Mouse (Mus musculus) adrenal gland, postnatal 14 days (tissue): ENCODE measurements around the gene Eml2. TPM values are rescaled to one million over a fixed set of nuclear protein-coding genes. Genes with fewer than 3 reads are reported as not detected.

ENCODE experiments used
- DNase-seq: peaks from one replicate; pipeline ENCODE4 v3.0.0; 2021; ENCODE audit warnings: mixed read lengths
- total RNA-seq: library from RNA; stranded (reverse); gene quantifications from 2 replicates; pipeline ENCODE4 v1.2.3, GENCODE M21; 2021

Gene Eml2
- total RNA-seq, 1 experiment from 2014 or later = 36.9 TPM

DNA sequence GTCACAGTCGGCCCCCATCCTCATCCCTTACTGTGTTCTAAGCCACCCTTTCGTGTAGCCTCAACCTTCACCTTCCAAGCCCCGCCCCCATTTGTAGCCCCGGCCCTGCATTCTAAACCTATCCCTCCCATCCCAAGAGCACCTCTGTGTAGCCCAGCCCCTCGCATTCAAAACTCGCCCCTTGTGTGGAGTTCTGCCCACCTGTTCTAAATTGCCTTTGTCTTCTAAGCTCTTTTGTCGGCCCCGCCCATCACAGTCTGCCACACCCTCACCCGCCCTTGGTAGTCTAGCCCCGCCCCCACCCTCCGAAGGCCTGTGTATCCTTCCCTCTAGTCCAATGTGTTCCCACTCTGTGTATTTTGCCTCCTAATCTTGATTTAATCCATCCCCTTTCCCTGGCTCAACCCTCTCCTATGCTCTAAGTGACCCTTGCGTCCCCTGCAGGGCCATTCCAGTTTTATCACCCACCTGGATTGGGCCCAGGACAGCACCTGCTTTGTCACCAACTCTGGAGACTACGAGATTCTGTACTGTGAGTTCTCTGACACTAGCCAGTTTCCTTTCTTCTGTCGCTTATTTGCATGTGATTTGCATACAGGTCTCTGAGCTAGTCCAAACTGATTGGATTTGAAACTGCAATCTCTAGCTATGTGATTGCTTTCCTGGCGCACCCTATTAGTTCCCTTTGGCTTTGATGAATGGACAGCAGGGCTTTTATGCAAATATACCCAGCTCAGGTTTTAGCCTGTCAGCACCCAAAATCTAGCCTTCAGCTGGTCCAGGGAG, 26.0 kb downstream of the Eml2 start:
- DNase-seq = no peak

DNA sequence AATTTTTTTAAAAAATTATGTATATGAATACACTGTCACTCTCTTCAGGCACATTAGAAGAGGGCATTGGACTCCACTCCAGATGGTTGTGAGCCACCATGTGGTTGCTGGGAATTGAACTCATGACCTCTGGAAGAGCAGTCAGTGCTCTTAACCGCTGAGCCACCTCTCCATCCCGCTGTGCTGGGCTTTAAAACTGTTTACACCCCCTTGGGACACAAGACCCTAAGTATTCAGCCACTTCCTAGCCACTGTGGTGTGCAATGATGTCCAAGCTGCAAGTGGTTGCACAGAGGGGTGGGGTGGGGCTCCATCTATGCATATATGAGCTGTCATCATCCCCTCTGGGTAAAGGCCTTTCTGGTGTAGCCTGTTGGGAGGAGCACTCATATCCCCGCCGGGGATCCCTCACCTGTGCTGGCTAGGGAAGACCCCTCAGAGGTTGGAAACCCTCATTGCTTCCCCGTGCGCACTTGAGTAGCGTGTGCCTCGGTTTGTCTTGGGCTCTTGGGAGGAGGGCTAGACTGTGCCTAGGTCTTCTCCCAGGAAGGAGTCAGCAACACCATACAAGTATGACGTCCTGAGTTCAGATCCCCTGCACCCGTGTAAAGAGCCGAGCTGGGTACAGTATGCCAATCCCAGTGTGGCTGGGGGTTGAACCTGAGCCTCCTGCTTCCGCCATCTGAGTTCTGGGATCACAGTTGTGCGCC, 32.1 kb downstream of the Eml2 start:
- DNase-seq = no peak

DNA sequence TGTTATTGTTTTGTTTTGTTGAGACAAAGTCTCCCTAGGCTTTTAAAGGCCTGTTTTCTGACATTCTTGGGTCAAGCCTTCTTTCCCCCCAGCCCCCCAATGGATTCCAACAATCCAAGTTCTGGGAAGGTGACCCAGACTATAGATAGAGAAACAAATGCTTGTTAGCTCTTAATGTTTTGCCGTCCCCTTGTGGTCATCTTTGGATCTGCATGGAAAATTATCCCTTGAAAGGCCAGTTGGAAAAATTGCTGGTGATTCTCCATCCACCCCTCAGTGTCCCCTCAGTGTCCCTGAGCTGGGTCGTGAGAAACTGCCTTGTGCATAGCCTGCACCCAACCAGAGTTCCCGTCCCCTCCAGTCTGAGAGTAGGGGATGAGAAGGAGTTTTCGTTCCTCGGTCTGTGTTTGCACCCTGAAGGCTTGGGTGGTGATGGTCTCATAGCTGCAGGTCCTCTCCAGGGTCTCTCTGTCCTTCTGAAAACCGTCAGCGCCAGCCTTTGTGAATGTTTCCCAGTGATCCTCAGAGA, 32.8 kb downstream of the Eml2 start:
- peak; percentile 75 for DNase-seq

DNA sequence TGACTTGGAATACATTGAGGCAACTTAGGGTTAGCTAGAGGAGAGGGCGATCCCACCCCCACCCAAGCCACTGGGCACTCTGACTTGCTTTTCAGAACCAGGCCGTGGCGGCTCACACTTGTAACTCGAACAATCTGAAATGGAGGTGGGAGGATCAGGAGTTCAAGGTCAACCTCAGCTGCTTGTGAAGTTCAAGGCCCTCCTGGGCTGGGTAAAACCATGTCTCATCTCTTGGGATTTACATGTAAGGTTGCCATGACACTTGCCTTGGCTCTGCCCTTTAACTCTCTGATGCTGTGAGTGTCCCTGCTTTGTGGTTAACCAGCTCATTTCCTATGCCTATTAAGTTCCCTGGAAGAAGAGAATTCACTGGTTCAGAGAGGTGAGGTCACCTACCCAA, 33.3 kb downstream of the Eml2 start:
- peak; percentile 60 for DNase-seq

DNA sequence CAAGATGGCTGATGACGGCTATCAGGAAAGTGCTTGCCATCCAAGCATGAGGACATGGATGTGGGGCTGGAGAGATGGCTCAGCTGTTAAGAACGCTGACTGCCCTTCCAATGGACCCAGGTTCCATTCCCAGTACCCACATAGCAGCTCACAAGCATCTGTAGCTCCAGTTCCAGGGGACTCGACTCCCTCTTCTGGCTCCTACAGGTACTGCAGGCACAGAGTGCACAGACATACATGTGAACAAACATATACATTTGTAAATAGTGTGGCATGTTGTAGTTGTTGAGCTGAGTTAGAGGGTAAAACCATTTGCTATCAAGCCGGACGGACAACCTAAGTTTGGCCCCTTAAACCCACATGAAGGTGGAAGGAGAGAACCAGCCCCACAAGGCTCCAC, 33.8 kb downstream of the Eml2 start:
- no peak for DNase-seq

DNA sequence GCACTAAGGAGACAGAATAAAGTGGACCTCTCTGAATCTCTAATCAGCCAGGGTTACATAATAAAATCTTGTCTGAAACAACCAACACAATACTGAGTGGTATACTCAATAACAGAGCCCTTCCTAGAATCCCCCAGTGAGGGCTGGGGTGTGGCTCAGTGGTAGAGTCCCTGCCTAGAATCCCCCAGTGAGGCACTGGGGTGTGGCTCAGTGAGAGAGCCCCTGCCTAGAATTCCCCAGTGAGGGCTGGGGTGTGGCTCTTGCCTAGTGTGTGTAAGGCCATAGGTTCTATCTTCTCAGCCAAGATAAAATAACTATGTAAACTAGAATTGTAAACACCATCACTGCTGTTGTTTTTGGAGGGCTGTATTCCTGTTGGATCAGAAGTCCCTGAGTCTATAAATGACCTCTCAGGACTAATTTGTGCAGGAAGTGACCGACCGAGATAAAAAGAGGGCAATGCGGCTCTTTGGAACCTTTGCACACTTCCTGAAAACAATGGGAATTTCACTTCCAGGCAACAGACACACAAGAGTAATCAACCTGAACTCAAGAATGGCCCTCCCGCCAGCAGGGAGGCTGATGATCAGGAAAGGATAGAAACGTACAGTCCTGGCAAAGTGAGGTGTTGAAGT, 34.9 kb downstream of the Eml2 start:
- no peak for DNase-seq

DNA sequence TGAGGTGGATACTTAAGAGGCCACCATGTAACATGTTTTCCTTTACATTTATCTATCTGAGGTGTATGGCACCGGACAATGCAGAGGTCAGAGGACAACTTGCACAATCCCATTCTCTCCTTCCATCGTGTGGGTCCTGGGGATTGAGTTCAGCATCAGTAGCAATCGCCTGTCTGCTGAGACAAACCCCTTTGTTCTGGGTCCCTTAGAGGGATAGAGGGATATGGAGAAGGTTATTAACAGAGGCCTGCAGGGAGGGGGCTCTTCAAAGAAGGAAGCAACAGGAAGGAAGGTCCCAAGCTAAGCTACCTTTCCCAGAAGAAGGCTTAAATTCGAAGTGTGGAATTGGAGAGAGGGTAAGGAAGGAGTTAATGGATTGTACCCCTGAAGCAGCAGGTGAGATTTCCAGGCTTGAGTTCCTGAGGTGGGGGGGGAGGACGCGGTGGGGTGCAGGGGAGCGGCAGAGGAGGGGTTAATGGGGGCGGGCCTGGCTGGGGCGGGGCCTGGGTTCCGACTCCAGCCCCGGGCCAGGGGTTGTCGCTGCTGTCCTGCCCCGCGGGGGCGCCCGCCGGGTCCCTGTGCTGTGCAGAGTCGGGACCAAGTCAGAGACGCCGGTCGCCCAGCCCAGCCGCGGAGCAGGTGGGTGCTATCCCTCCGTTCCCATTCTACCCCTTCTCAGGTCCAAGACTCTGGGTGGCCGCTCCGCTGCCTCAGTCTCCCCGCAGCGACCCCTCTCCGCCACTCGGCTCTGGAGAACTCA, 36.0 kb downstream of the Eml2 start, which contains the start of gene Gpr4:
TSS of gene Gpr4 (plus strand) at position 543 of the 760 bp plus-strand sequence.
- DNase-seq = peak; percentile 77

DNA sequence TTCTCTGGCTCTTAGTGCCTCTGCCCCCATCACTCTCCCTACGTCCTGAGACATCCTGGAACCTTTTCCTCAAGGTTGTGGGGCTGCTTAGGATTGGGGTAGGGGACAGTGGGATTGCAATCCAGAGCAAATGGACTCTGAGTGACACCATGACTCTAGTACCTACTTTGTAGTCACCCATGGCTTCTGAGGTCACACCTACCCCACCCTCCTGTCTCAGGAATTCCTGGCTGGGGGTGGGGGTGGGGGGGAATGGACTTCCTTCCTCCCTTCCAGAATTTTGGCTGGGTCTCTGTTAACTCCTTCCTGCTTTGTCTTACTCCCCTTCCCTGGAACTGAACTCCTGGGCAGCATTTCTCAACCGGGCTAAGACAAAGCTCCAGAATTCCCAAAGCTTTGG, 37.2 kb downstream of the Eml2 start:
- DNase-seq = no peak

DNA sequence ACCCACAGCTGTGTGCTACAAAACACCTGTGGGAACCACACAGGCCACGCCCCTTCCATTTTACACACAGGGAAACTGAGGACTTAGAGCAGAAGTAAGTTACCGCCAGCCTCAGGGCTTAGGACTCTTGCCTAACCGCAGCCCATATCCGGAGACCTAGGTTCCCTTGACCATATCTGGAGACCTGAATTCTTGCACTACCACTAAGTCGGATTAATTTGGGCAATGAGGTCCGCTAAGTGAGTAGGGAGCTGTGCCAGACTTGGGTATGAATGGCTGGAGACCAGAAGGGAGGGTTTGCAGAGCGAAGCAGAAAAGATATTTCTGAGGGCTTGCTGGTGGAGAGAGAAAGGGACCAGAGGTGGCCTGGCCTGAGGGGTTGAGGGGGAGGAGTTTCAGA, 38.1 kb downstream of the Eml2 start:
- DNase-seq = no peak

DNA sequence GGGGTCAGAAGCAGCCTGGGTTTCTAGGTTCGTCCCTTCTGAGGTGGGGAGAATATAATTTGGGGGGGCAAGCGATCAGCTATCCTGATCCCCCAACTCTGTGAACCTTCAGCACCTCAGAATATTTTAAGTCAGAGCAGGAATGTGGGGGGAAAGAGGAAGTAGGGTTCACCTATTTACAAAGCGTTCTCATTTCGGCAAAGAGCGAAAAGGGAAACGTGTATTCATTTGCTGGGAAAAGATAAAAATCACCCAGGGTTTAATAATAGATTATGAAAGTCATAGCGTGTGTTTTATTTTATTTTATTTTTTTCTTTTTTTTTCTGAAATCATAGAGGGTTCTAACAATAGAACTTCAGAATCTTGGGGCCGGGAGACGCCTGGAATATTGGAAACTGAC, 38.7 kb downstream of the Eml2 start:
- DNase-seq = no peak

DNA sequence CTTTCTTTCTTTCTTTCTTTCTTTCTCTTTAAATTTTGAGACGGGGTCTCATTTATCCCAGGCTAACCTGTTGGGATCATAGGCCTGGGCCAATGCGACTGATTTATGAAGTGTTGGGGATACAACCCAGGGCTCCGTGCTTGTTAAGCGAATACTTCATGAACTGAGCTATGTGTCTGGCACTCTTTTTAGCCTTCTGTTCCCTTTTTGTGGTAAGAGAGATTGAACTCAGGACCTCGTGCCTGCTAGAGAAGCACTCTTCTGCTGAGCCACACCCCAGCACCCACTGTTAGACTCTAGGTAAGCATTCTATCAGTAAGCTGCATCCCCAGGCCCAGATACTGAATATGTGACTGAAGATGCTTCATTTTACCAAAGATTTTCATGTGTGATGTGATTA, 41.3 kb downstream of the Eml2 start:
- no peak for DNase-seq

DNA sequence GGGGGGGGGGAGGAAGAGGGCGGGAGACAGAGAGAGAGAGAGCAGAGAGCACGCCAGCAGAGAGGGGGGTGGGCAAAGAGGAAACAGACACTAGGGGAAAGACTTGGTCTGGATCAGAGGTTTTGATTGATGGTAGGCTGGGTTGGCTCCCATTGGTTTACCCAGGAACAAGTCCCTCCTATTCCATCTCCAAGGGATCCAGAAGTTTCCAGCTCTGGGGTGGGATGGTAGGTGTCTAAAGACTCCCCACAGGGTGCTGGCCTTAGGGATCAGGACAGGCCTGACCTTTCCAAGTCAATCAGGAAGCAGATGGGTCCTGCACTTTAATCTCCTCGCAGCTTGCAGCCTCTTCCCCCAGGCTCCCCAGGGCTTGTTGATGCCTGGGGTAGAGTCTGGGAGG, 41.7 kb downstream of the Eml2 start:
- DNase-seq = no peak

DNA sequence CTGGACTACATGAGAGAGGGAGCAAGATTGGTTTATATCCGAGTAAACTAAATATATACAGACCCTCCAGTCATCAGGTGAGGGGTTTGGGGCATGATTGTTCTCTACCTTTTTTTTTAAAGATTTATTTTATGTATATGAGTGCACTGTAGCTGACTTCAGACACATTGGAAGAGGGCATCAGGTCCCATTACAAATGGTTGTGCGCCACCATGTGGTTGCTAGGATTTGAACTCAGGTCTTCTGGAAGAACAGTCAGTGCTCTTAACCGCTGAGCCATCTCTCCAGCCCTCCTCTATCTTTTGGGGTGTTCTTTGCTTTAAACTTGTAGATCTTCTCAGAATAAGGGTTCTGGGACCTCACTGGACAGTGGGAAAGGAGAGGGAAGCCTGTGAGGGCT, 43.8 kb downstream of the Eml2 start:
- DNase-seq = no peak

DNA sequence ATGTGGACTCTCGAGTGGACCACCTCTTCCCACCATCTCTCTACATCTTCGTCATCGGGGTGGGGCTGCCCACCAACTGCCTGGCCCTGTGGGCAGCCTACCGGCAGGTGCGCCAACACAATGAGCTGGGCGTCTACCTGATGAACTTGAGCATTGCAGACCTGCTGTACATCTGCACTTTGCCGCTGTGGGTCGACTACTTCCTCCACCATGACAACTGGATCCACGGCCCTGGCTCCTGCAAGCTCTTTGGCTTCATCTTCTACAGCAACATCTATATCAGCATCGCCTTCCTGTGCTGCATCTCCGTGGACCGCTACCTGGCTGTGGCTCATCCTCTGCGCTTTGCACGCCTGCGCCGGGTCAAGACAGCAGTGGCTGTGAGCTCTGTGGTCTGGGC, 46.0 kb downstream of the Eml2 start:
- no peak for DNase-seq

DNA sequence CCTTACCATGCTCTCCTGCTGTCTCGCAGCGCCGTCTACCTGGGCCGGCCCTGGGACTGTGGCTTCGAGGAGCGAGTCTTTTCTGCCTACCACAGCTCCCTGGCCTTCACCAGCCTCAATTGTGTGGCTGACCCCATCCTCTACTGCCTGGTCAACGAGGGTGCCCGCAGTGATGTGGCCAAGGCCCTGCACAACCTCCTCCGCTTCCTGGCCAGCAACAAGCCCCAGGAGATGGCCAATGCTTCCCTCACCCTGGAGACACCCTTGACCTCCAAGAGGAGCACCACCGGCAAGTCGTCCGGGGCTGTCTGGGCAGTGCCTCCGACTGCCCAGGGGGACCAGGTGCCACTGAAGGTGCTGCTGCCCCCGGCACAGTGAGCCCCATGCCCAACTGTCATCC, 46.7 kb downstream of the Eml2 start:
- DNase-seq = no peak

DNA sequence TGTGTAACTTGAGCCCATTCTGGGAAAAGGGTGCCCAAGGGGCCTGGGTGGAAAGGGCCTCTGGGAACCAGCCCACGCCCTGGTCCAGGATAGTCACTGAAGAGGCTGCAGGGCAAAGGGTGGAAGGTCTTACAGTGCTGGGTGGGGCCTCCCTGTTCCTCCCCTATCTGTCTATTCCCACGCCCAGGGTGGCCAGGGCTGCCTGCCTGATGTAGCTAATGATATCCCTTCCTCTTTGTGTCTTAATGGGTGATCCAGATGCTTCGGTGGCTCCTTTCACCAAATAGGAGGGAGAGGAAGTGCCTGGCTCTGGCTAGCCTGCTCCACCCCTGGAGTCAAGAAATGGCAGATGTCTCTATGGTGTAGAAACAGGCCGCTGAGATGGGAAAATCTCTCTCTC, 48.7 kb downstream of the Eml2 start:
- DNase-seq = no peak

DNA sequence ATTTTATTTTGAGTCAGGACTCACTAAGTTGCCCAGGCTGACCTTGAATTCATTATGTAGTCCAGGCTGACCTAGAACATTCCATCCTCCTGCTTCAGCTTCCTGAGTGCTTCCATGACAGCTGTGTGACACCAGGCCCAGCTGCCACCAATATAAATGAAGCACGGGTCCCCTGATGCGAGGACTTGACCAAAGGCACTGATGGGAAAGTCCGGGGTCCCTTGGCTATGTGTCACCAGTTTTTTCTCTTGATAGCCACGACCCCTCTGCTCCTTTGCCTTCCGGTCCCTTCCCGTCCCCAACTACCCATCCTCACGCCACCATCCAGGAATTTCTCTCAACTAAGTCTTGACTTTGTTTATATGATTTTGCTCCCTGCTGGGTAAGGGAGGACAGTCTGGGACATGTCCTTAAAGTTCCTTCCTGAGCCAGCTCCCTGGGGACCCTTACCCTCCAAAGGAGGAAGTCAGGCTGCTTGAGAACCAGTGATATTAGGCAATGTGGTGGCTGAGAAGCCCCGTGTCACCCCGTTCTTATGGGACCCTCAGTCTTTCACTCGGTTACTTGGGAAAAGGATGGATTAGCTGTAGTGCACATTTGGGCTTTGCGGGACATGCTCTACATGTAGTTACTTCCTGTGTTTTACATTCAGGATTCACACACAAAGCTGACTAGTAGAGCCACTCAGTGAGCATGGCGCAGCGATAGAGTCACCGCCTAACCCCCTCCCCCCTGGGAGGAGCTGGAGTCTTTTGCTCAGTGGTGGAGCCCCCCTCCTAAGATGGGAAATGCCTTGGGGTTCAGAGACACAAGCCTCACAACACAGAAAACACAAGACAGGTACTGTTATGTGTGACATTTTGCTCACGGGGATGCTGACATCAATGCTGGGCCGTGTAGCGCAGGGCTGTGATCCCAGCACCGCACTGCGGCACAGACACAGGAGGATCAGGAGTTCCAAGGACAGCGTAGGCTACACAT, 50.9 kb downstream of the Eml2 start:
- DNase-seq = peak; percentile 56

DNA sequence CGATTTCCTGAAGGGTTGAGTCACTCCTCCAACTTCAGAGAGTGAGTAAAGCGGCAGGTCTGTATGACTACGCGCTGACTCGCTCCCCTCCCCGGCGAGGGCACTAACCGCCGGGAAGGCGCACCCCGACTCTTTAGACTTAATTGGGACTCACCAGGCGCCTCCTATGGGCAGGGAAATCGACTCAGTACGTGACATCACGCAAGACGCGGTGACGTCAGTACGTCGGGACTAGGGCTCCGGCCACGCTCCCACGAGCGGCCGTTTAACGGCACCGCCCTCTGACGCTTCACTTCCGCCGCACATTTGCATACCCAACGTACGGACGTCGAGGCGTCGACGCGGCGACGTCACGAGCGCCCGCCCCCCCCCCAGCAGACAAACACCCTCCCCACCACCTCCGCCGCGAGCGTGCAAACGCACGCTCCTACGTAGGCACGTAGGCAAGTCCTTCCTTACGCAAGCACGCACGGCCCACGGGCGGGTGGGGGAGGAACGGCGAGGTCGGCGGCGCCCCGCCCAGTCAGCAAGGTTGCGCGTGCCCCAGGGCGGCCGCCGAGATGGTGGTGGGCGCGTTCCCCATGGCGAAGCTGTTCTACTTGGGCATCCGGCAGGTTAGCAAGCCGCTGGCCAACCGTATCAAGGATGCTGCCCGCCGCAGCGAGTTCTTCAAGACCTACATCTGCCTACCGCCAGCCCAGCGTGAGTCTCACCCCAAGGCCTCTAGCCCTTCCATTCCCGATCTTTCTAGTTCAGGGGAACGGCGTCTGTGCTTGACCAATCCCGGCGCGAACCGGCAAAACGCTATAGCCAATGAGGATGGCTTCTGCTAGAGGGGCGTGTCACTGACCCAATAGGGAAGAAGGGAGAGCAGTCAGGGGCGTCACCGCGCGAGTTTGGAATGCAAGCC, 51.9 kb downstream of the Eml2 start, which contains the start of gene Opa3:
TSS of gene Opa3 (plus strand) at position 452 of the 910 bp plus-strand sequence.
- DNase-seq = peak; percentile 99

DNA sequence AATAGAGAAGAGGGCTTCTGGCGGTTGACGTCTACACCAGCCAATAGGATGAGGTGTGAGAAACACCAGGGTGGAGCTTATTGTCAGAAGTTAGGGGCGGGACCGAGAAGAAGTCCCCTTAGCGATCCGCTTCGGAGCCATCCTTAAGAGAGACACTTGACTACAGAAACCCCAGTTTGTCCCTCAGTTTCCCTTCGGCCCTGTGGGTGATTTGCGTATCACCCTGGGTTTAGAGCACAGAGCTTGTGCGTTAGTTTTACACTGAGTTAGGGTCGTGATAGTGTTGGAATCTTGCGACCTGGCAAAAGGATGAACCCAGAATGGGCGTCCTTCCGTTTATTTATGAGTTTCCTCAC, 52.5 kb downstream of the Eml2 start:
- DNase-seq = no peak

DNA sequence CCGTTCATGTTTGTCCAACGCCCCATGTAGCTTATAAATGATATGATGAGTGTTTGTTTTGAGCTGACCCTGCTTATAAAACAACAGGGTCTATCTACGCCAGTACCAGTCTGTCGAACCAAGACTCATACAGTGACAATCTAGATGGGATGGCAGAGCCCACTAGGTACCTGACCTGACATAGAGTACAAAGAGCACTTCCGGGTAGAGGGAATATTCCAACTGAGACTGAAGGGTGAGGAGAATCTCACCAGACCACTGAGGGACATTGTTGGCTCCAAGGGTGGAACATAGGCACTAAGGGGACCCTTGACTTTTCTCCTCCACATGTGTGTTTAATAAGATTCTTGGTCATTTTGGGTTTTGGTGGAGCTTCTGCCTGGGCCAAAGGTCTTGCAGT, 53.2 kb downstream of the Eml2 start:
- no peak for DNase-seq
